Mouse (Mus musculus): ENCODE results near the gene Adgrv1. TPM values are rescaled to one million over a fixed set of nuclear protein-coding genes. Genes with fewer than 3 reads are reported as not detected.
A peak's percentile ranks its signal among the peaks of the same experiment; 100 is the strongest.

Adgrv1 gene
- polyA plus RNA-seq, 2 experiments, result 0.55 to 0.96 TPM

- Histone ChIP-seq H3K27ac (replicated peaks; ENCODE audit: low read depth, low read length) (no peak overlapping the region), H3K4me1 (ENCODE audit: control insufficient read depth, insufficient read depth, low read length) (no peaks in the 10 kb centered on the region), H3K4me2 (replicated peaks; ENCODE audit: low read depth, low read length, severe bottlenecking) (no peak overlapping the region), H3K4me3 (replicated peaks; ENCODE audit: low read length) (no peak overlapping the region), H3K27me3 (ENCODE audit: control insufficient read depth, insufficient read depth, low read length) (no peaks in the 10 kb centered on the region), H3K36me3 (ENCODE audit: control insufficient read depth, insufficient read depth, low read length) (no peaks in the 10 kb centered on the region), H3K9me3 (ENCODE audit: control insufficient read depth, low read length) (no peaks in the 10 kb centered on the region), H3K9ac (ENCODE audit: low read depth, low read length, severe bottlenecking) (no peak overlapping the region)
- ATAC-seq (ENCODE audit: low FRiP score, low read depth), result no peak
- TF ChIP-seq POLR2A (IDR thresholded peaks at IDR 0.05; ENCODE audit: borderline replicate concordance, extremely low read depth, insufficient read depth, insufficient read length), result no peak
- peak; percentile 42 for DNase-seq (ENCODE audit: low spot score)
- 36% methylated on average over 1 of the region's 1 CpGs for WGBS
Observed at GRCm38 (mm10) chr13:81294106-81294505, 338.8 kb downstream of the Adgrv1 start.

GRCm38 (mm10) chr13:81282193-81282592, 350.8 kb downstream of the Adgrv1 start:
- WGBS, result 76% methylated on average over 6 of the region's 6 CpGs
- H3K9ac ChIP-seq (ENCODE audit: low read depth, low read length, severe bottlenecking), result no peak overlapping the region
- H3K4me2 ChIP-seq (replicated peaks; ENCODE audit: low read depth, low read length, severe bottlenecking), result no peak overlapping the region
- H3K4me3 ChIP-seq (replicated peaks; ENCODE audit: low read length), result no peak overlapping the region
- no peaks in the 10 kb centered on the region for H3K9me3 ChIP-seq (ENCODE audit: control insufficient read depth, low read length)
- no peaks in the 10 kb centered on the region for H3K36me3 ChIP-seq (ENCODE audit: control insufficient read depth, insufficient read depth, low read length)
- H3K27me3 ChIP-seq (ENCODE audit: control insufficient read depth, insufficient read depth, low read length), result no peaks in the 10 kb centered on the region
- H3K27ac ChIP-seq (replicated peaks; ENCODE audit: low read depth, low read length), result no peak overlapping the region
- no peak for TF ChIP-seq POLR2A (IDR thresholded peaks at IDR 0.05; ENCODE audit: borderline replicate concordance, extremely low read depth, insufficient read depth, insufficient read length)
- no peak for ATAC-seq (ENCODE audit: low FRiP score, low read depth)
- DNase-seq (ENCODE audit: low spot score), result no peak
- no peaks in the 10 kb centered on the region for H3K4me1 ChIP-seq (ENCODE audit: control insufficient read depth, insufficient read depth, low read length)

GRCm38 (mm10) chr13:81280650-81281229, 352.2 kb downstream of the Adgrv1 start:
- no peaks in the 10 kb centered on the region for H3K9me3 ChIP-seq (ENCODE audit: control insufficient read depth, low read length)
- no peak for TF ChIP-seq POLR2A (IDR thresholded peaks at IDR 0.05; ENCODE audit: borderline replicate concordance, extremely low read depth, insufficient read depth, insufficient read length)
- no peak overlapping the region for H3K4me2 ChIP-seq (replicated peaks; ENCODE audit: low read depth, low read length, severe bottlenecking)
- no peaks in the 10 kb centered on the region for H3K4me1 ChIP-seq (ENCODE audit: control insufficient read depth, insufficient read depth, low read length)
- H3K27ac ChIP-seq (replicated peaks; ENCODE audit: low read depth, low read length), result no peak overlapping the region
- 76% methylated on average over 1 of the region's 1 CpGs for WGBS
- no peak overlapping the region for H3K9ac ChIP-seq (ENCODE audit: low read depth, low read length, severe bottlenecking)
- H3K4me3 ChIP-seq (replicated peaks; ENCODE audit: low read length), result no peak overlapping the region
- DNase-seq (ENCODE audit: low spot score) (no peak), ATAC-seq (ENCODE audit: low FRiP score, low read depth) (no peak)
- H3K36me3 ChIP-seq (ENCODE audit: control insufficient read depth, insufficient read depth, low read length), result no peaks in the 10 kb centered on the region
- H3K27me3 ChIP-seq (ENCODE audit: control insufficient read depth, insufficient read depth, low read length), result no peaks in the 10 kb centered on the region

- H3K27me3 ChIP-seq (ENCODE audit: control insufficient read depth, insufficient read depth, low read length), result no peaks in the 10 kb centered on the region
- no peak overlapping the region for H3K4me2 ChIP-seq (replicated peaks; ENCODE audit: low read depth, low read length, severe bottlenecking)
- ATAC-seq (ENCODE audit: low FRiP score, low read depth) (no peak), DNase-seq (ENCODE audit: low spot score) (no peak)
- H3K27ac ChIP-seq (replicated peaks; ENCODE audit: low read depth, low read length), result no peak overlapping the region
- 53% methylated on average over 5 of the region's 5 CpGs for WGBS
- H3K9ac ChIP-seq (ENCODE audit: low read depth, low read length, severe bottlenecking), result no peak overlapping the region
- H3K36me3 ChIP-seq (ENCODE audit: control insufficient read depth, insufficient read depth, low read length), result no peaks in the 10 kb centered on the region
- H3K4me1 ChIP-seq (ENCODE audit: control insufficient read depth, insufficient read depth, low read length), result no peaks in the 10 kb centered on the region
- no peak for TF ChIP-seq POLR2A (IDR thresholded peaks at IDR 0.05; ENCODE audit: borderline replicate concordance, extremely low read depth, insufficient read depth, insufficient read length)
- no peaks in the 10 kb centered on the region for H3K9me3 ChIP-seq (ENCODE audit: control insufficient read depth, low read length)
- H3K4me3 ChIP-seq (replicated peaks; ENCODE audit: low read length), result no peak overlapping the region
Observed at GRCm38 (mm10) chr13:81279351-81279736, 353.6 kb downstream of the Adgrv1 start.

GRCm38 (mm10) chr13:81278669-81279350, 354.1 kb downstream of the Adgrv1 start:
- DNase-seq (ENCODE audit: low spot score), result no peak
- H3K36me3 ChIP-seq (ENCODE audit: control insufficient read depth, insufficient read depth, low read length), result no peaks in the 10 kb centered on the region
- no peak overlapping the region for H3K4me2 ChIP-seq (replicated peaks; ENCODE audit: low read depth, low read length, severe bottlenecking)
- H3K9me3 ChIP-seq (ENCODE audit: control insufficient read depth, low read length), result no peaks in the 10 kb centered on the region
- no peak overlapping the region for H3K27ac ChIP-seq (replicated peaks; ENCODE audit: low read depth, low read length)
- no peak for ATAC-seq (ENCODE audit: low FRiP score, low read depth)
- H3K9ac ChIP-seq (ENCODE audit: low read depth, low read length, severe bottlenecking), result no peak overlapping the region
- H3K27me3 ChIP-seq (ENCODE audit: control insufficient read depth, insufficient read depth, low read length), result no peaks in the 10 kb centered on the region
- H3K4me3 ChIP-seq (replicated peaks; ENCODE audit: low read length), result no peak overlapping the region
- WGBS, result 86% methylated on average over 2 of the region's 2 CpGs
- TF ChIP-seq POLR2A (IDR thresholded peaks at IDR 0.05; ENCODE audit: borderline replicate concordance, extremely low read depth, insufficient read depth, insufficient read length), result no peak
- H3K4me1 ChIP-seq (ENCODE audit: control insufficient read depth, insufficient read depth, low read length), result no peaks in the 10 kb centered on the region
